Mouse (Mus musculus): ENCODE measurements around the gene Lrrk2. TPM values are rescaled to one million over a fixed set of nuclear protein-coding genes. Genes with fewer than 3 reads are reported as not detected.

Gene Lrrk2
- polyA plus RNA-seq, 1 experiment from 2014 or later: 1.6 TPM

DNA sequence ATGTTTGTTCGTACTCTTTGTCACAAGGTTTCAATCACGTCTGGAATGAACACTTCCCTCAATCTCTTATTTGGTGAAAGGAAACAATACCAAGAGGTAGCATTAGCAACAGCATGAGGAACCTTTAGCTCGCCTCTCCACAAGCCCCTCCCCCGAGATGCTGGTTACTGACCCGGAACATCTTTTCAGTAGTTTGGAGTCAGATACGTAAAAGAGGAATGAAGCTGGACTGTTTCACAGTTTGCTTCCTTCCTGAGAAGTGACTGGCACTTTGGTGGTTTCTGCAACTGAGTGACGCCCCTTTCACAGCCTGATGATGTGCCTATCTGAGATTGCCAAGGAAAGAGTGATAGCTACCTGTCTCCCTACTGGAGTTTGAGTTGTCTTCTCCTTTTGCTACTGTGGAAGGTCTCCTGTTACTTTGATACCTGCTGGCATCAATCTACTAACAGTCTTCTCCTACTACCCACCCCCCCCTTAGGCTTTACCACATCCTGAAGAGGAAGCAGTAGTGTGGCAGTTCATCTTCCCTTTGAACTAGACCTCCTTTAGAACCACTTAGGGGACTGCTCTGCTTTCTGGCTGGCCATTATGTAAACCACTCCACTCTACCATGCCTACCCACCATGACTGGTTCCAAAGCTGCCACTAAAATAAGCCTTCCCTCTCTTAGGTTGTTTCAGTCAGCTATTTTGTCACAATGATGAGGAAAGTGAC lies 29.2 kb upstream of the Lrrk2 start:
- Histone ChIP-seq H3K27ac (ENCODE audit: low read depth, low read length) (no peak overlapping the region), H3K4me2 (ENCODE audit: low read length) (no peak overlapping the region), H3K4me3 (ENCODE audit: low read depth, low read length) (no peak overlapping the region), H3K9ac (ENCODE audit: low read length) (no peak overlapping the region), H3K4me1 (ENCODE audit: control insufficient read depth, insufficient read depth, low read length) (no peaks in the 10 kb centered on the region), H3K36me3 (ENCODE audit: control insufficient read depth, insufficient read depth, low read length) (no peaks in the 10 kb centered on the region), H3K27me3 (replicated peaks; ENCODE audit: control insufficient read depth, insufficient read depth, low read length) (no peaks in the 10 kb centered on the region), H3K9me3 (replicated peaks; ENCODE audit: control insufficient read depth, low read length) (no peaks in the 10 kb centered on the region)
- DNase-seq (ENCODE audit: low spot score) (no peak), ATAC-seq (no peak)
- WGBS: 72% methylated on average over 7 of the region's 7 CpGs

DNA sequence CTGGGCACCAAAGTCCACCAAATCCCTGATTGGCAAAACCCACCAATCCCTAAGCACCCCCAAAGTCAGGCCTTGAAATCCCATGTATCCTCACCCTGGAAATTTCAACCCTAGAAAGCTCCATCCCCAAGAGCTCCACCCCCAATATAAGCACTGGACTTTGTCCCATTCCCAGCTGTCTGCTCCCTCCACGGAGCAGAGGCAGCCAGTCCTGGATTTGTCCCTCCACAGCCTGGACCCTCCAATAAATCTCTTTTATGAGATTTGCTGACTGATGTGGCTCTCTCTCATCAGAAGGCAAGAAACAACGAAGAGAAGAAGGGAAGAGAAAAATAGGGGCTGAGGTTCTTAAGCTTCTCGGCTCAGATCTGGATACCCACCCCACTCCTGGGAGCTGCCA lies 22.7 kb upstream of the Lrrk2 start:
- H3K4me2 ChIP-seq (ENCODE audit: low read length): no peak overlapping the region
- 72% methylated on average over 3 of the region's 3 CpGs for WGBS
- no peak overlapping the region for H3K4me3 ChIP-seq (ENCODE audit: low read depth, low read length)
- no peaks in the 10 kb centered on the region for H3K36me3 ChIP-seq (ENCODE audit: control insufficient read depth, insufficient read depth, low read length)
- H3K4me1 ChIP-seq (ENCODE audit: control insufficient read depth, insufficient read depth, low read length): no peaks in the 10 kb centered on the region
- no peak overlapping the region for H3K27ac ChIP-seq (ENCODE audit: low read depth, low read length)
- H3K27me3 ChIP-seq (replicated peaks; ENCODE audit: control insufficient read depth, insufficient read depth, low read length): no peaks in the 10 kb centered on the region
- no peak overlapping the region for H3K9ac ChIP-seq (ENCODE audit: low read length)
- DNase-seq (ENCODE audit: low spot score) (no peak), ATAC-seq (no peak)
- H3K9me3 ChIP-seq (replicated peaks; ENCODE audit: control insufficient read depth, low read length): no peaks in the 10 kb centered on the region

DNA sequence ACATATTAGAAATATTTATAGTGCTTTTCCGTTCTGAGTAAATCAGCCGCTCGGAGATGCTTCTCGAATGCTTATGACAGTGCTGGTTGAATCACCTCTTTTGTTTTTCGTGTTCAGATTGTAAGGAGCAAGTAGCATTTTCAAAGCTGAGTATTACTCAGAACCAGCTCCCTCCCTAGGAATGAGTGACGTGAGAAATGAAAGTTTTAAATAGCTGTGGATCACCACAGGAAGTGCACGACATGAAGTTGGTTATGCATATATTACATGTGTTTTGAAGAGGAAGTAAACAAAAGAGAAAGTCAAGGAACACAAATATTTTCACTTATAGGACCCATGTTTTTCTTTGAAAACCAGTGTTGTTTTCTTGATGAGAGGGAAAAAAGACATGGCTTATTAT lies 21.5 kb upstream of the Lrrk2 start:
- DNase-seq (ENCODE audit: low spot score) (no peak), ATAC-seq (no peak)
- H3K27ac ChIP-seq (ENCODE audit: low read depth, low read length): no peak overlapping the region
- H3K4me2 ChIP-seq (ENCODE audit: low read length): no peak overlapping the region
- H3K9me3 ChIP-seq (replicated peaks; ENCODE audit: control insufficient read depth, low read length): no peaks in the 10 kb centered on the region
- H3K36me3 ChIP-seq (ENCODE audit: control insufficient read depth, insufficient read depth, low read length): no peaks in the 10 kb centered on the region
- WGBS: 89% methylated on average over 7 of the region's 7 CpGs
- H3K4me1 ChIP-seq (ENCODE audit: control insufficient read depth, insufficient read depth, low read length): no peaks in the 10 kb centered on the region
- no peak overlapping the region for H3K4me3 ChIP-seq (ENCODE audit: low read depth, low read length)
- H3K9ac ChIP-seq (ENCODE audit: low read length): no peak overlapping the region
- no peaks in the 10 kb centered on the region for H3K27me3 ChIP-seq (replicated peaks; ENCODE audit: control insufficient read depth, insufficient read depth, low read length)

DNA sequence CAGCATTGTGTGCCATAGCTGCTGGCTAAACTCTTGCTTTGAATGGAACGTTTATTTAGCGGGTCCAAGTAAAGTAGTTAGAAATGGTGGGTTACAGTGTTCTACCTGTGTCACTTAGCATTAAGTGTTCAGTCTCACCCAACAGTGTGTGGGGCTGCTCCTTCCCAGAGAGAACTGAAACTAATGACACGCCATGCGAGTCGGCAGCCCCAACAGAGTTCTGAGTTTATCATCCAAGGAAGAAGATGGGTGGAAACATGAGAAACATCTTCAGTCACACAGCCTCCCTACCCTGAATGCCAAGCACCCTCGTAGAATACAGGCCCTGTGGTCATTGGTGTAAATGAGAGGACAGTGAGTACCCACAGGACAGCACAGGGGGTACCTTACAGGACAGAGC lies 14.7 kb upstream of the Lrrk2 start:
- no peaks in the 10 kb centered on the region for H3K36me3 ChIP-seq (ENCODE audit: control insufficient read depth, insufficient read depth, low read length)
- no peak overlapping the region for H3K9ac ChIP-seq (ENCODE audit: low read length)
- H3K4me2 ChIP-seq (ENCODE audit: low read length): no peak overlapping the region
- no peaks in the 10 kb centered on the region for H3K9me3 ChIP-seq (replicated peaks; ENCODE audit: control insufficient read depth, low read length)
- no peak overlapping the region for H3K27ac ChIP-seq (ENCODE audit: low read depth, low read length)
- no peaks in the 10 kb centered on the region for H3K4me1 ChIP-seq (ENCODE audit: control insufficient read depth, insufficient read depth, low read length)
- ATAC-seq (no peak), DNase-seq (ENCODE audit: low spot score) (no peak)
- H3K4me3 ChIP-seq (ENCODE audit: low read depth, low read length): no peak overlapping the region
- WGBS: 92% methylated on average over 6 of the region's 6 CpGs
- no peaks in the 10 kb centered on the region for H3K27me3 ChIP-seq (replicated peaks; ENCODE audit: control insufficient read depth, insufficient read depth, low read length)

DNA sequence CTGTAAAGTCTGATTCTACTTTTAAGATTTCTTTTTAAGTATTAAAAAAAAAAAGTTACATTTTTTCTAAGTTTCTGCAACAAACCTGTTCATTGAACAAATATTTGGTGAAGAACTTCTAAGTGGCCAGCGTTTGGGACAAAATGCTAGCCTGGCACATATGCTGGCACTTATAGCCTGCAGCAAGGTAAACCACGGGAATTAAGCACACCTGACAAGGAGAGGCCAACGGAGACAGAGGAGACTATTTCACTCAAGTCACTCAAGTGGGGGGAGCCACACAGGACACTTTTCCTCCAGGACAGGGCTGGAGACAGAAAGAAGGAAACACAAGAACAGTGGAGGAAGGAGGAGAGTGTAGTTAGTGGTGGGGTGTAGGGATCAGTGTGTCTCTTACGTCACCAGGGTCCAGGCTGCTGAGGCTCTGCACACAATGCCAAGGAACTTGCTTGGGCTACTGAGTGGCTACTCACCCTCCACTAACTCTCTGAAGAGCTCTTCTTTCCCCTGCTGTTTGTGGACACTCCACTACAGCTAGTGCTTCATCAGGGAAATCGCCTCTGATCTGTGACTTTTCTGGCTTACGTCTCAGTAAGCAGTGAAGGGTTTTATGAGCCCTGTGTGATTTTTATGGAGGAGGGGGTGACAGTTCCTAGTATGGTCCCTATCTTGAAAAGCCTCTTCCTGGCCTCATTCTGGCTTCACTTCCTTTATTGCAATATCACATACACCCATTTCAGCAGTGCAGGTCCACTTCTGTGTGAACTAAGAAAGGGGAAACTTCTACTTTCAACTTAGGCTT lies 12.5 kb upstream of the Lrrk2 start:
- ATAC-seq: no peak
- Histone ChIP-seq H3K9ac (ENCODE audit: low read length) (no peak overlapping the region), H3K4me1 (ENCODE audit: control insufficient read depth, insufficient read depth, low read length) (no peaks in the 10 kb centered on the region), H3K36me3 (ENCODE audit: control insufficient read depth, insufficient read depth, low read length) (no peaks in the 10 kb centered on the region), H3K4me3 (ENCODE audit: low read depth, low read length) (no peak overlapping the region), H3K4me2 (ENCODE audit: low read length) (no peak overlapping the region), H3K27me3 (replicated peaks; ENCODE audit: control insufficient read depth, insufficient read depth, low read length) (no peaks in the 10 kb centered on the region), H3K27ac (ENCODE audit: low read depth, low read length) (no peak overlapping the region), H3K9me3 (replicated peaks; ENCODE audit: control insufficient read depth, low read length) (no peaks in the 10 kb centered on the region)
- 92% methylated on average over 6 of the region's 6 CpGs for WGBS
- no peak for DNase-seq (ENCODE audit: low spot score)

DNA sequence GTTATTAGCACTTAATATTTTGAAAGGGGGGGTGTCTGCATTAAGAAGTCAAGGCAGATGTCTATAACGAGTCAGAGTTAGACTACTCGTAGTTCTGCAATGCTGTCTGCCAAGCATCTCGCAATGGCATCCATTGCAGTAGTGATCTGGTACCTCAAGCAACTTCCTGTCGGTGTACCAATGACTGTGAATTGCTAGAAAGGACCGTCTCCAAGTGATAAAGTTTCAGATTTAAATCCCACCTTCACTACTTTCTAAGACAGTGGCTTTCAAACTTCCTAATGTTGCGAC lies 12.0 kb upstream of the Lrrk2 start:
- Histone ChIP-seq H3K27ac (ENCODE audit: low read depth, low read length) (no peak overlapping the region), H3K4me2 (ENCODE audit: low read length) (no peak overlapping the region), H3K9me3 (replicated peaks; ENCODE audit: control insufficient read depth, low read length) (no peaks in the 10 kb centered on the region), H3K9ac (ENCODE audit: low read length) (no peak overlapping the region), H3K27me3 (replicated peaks; ENCODE audit: control insufficient read depth, insufficient read depth, low read length) (no peaks in the 10 kb centered on the region), H3K4me3 (ENCODE audit: low read depth, low read length) (no peak overlapping the region), H3K36me3 (ENCODE audit: control insufficient read depth, insufficient read depth, low read length) (no peaks in the 10 kb centered on the region), H3K4me1 (ENCODE audit: control insufficient read depth, insufficient read depth, low read length) (no peaks in the 10 kb centered on the region)
- ATAC-seq: no peak
- DNase-seq (ENCODE audit: low spot score): no peak
- WGBS: 93% methylated on average over 6 of the region's 6 CpGs

DNA sequence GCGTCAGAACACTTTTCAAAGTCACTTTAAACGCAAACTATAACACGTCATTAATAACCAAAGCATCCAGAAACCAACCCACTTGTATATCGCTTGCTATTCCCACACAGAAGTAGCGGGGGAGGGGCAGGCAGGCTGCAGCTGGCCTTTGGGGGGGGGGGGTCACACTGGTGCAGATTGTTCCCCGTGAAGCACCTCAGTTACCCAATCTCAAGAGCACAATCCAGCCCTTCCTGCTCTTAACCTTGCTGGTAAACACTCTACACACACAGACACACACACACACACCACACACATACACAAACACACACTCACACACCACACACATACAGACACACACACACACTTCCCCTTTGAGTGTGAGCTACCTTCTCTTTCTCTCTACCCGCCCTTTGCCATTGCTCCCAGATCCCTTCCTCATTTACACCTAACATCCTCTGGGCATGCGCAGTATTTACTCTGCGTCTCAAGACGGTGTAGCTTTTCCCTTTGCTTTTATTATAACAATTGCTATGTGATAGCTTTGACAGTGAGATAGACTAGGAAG lies 8.3 kb upstream of the Lrrk2 start:
- Histone ChIP-seq H3K9me3 (replicated peaks; ENCODE audit: control insufficient read depth, low read length) (no peaks in the 10 kb centered on the region), H3K36me3 (ENCODE audit: control insufficient read depth, insufficient read depth, low read length) (no peaks in the 10 kb centered on the region), H3K4me2 (ENCODE audit: low read length) (no peak overlapping the region), H3K9ac (ENCODE audit: low read length) (no peak overlapping the region), H3K4me3 (ENCODE audit: low read depth, low read length) (no peak overlapping the region), H3K4me1 (ENCODE audit: control insufficient read depth, insufficient read depth, low read length) (no peaks in the 10 kb centered on the region), H3K27ac (ENCODE audit: low read depth, low read length) (no peak overlapping the region), H3K27me3 (replicated peaks; ENCODE audit: control insufficient read depth, insufficient read depth, low read length) (no peaks in the 10 kb centered on the region)
- ATAC-seq (no peak), DNase-seq (ENCODE audit: low spot score) (no peak)
- 90% methylated on average over 10 of the region's 10 CpGs for WGBS

DNA sequence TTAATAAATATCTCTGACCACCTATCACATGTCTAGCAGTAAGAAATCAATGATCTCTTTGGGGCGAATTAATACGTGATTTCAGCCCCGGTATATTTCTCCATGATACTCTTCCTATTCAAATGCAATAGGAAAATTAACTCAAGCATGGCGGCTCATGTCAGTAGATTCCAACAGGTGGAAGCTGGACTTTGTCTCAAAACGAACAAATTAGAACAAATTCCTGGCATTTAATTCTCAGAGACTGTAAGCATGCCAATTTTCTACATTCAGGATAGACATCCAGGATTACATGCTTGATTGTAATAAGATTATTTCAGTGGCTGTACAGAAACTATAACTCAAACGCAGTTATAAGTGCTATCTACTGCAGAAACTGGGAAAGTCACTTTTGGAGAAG lies 7.4 kb upstream of the Lrrk2 start:
- DNase-seq (ENCODE audit: low spot score): no peak
- WGBS: 88% methylated on average over 6 of the region's 6 CpGs
- H3K27me3 ChIP-seq (replicated peaks; ENCODE audit: control insufficient read depth, insufficient read depth, low read length): no peaks in the 10 kb centered on the region
- no peak overlapping the region for H3K27ac ChIP-seq (ENCODE audit: low read depth, low read length)
- ATAC-seq: no peak
- no peak overlapping the region for H3K4me2 ChIP-seq (ENCODE audit: low read length)
- H3K9ac ChIP-seq (ENCODE audit: low read length): no peak overlapping the region
- no peaks in the 10 kb centered on the region for H3K9me3 ChIP-seq (replicated peaks; ENCODE audit: control insufficient read depth, low read length)
- no peaks in the 10 kb centered on the region for H3K36me3 ChIP-seq (ENCODE audit: control insufficient read depth, insufficient read depth, low read length)
- H3K4me1 ChIP-seq (ENCODE audit: control insufficient read depth, insufficient read depth, low read length): no peaks in the 10 kb centered on the region
- no peak overlapping the region for H3K4me3 ChIP-seq (ENCODE audit: low read depth, low read length)

DNA sequence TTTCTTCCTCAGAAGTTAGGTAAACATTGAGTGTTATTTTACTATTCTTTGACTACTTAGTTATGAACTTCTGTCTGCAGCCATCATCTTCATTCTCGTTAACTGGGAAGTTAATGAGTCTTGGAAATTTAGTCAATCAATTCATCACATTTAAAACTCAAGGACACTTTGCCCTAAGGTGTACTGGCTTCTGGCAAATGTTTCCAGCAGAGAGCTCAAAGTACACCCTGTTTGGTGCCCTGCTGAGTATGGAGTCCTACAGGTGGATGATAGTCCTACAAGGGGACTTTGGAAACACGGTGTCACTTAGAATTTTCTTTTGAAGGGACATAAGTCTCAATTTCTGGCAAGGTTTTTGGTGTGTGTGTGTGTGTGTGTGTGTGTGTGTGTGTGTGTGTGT lies 1.8 kb upstream of the Lrrk2 start:
- Histone ChIP-seq H3K27me3 (replicated peaks; ENCODE audit: control insufficient read depth, insufficient read depth, low read length) (no peaks in the 10 kb centered on the region), H3K9ac (ENCODE audit: low read length) (no peak overlapping the region), H3K27ac (ENCODE audit: low read depth, low read length) (no peak overlapping the region), H3K36me3 (ENCODE audit: control insufficient read depth, insufficient read depth, low read length) (no peaks in the 10 kb centered on the region), H3K4me1 (ENCODE audit: control insufficient read depth, insufficient read depth, low read length) (0 out of 2 replicates have a peak, but pooled peaks cover 3% of the 10 kb centered on the region), H3K4me3 (ENCODE audit: low read depth, low read length) (no peak overlapping the region), H3K4me2 (ENCODE audit: low read length) (no peak overlapping the region), H3K9me3 (replicated peaks; ENCODE audit: control insufficient read depth, low read length) (no peaks in the 10 kb centered on the region)
- 80% methylated on average over 2 of the region's 2 CpGs for WGBS
- ATAC-seq (no peak), DNase-seq (ENCODE audit: low spot score) (no peak)

Data from forebrain, embryonic 14.5 days (tissue).